Mouse (Mus musculus): ENCODE measurements at regions not wholly inside any gene's neighbourhood (a gene's known extent, or its start where the extent isn't known, plus 50 kb on each side); places are given as distances from the start of the nearest gene placed in this dataset.

- no peak overlapping the region for H3K4me2 ChIP-seq (replicated peaks; ENCODE audit: low read depth)
- no peak overlapping the region for H3K4me3 ChIP-seq (ENCODE audit: low read depth, low read length)
- no peak overlapping the region for H3K9ac ChIP-seq (ENCODE audit: low read length)
- H3K36me3 ChIP-seq (ENCODE audit: control insufficient read depth, insufficient read depth, low read length), result no peaks in the 10 kb centered on the region
- ATAC-seq (ENCODE audit: low FRiP score, low TSS enrichment) (no peak), DNase-seq (ENCODE audit: low spot score) (no peak)
- no peak overlapping the region for H3K27ac ChIP-seq (replicated peaks)
- no peaks in the 10 kb centered on the region for H3K9me3 ChIP-seq (ENCODE audit: control insufficient read depth, low read length)
- 70% methylated on average over 7 of the region's 7 CpGs for WGBS
- H3K27me3 ChIP-seq (ENCODE audit: control insufficient read depth, insufficient read depth, low read length), result no peaks in the 10 kb centered on the region
- H3K4me1 ChIP-seq (replicated peaks; ENCODE audit: control insufficient read depth, insufficient read depth), result no peaks in the 10 kb centered on the region
- TF ChIP-seq CTCF (IDR thresholded peaks at IDR 0.05; ENCODE audit: low read depth), result no peak
- no peak for TF ChIP-seq EP300 (optimal IDR thresholded peaks at IDR 0.05)
These were observed 78.0 kb upstream of the Sec14l1 start for GRCm38 (mm10) chr11:117036977-117037376.

DNA sequence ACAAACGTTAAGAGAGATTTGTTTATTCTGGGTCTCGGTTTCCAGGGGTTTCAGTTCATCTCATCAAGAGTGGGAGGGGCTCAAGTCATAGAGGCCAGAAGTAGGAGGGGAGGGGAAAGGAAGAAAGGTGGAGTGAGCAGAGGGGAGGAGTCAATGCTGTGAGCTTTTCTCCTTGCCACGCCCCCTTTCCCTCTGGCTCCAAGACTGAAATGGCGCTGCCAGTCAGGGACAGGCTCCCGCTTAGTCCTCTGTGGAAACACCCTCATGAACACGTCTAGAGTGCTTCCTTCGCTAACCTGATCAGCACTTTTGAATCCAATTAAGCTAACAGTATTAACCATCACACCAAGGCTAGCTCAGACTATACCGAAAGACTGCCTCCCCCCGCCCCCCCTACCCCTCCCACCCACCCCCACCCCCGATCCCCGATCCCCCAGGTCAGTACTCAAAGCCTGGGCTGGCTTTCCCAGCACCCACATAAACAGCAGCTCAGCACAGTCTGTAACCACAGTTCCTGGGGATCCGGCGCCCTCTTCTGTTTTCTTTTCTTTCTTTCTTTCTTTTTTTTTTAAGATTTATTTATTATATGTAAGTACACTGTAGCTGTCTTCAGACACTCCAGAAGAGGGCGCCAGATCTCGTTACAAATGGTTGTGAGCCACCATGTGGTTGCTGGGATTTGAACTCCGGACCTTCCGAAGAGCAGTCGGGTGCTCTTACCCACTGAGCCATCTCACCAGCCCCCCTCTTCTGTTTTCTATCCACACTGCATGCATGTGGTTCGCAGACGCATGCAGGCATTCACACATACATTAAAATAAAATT is 76.5 kb upstream of the Sec14l1 start:
- Histone ChIP-seq H3K36me3 (ENCODE audit: control insufficient read depth, insufficient read depth, low read length) (no peaks in the 10 kb centered on the region), H3K4me2 (replicated peaks; ENCODE audit: low read depth) (peak overlapping the region; percentile 29), H3K9me3 (ENCODE audit: control insufficient read depth, low read length) (no peaks in the 10 kb centered on the region), H3K27me3 (ENCODE audit: control insufficient read depth, insufficient read depth, low read length) (no peaks in the 10 kb centered on the region), H3K4me3 (ENCODE audit: low read depth, low read length) (0 out of 2 replicates have a peak overlapping the region, but pooled peaks have one; percentile 4), H3K27ac (replicated peaks) (no peak overlapping the region), H3K4me1 (replicated peaks; ENCODE audit: control insufficient read depth, insufficient read depth) (no peaks in the 10 kb centered on the region), H3K9ac (ENCODE audit: low read length) (no peak overlapping the region)
- ATAC-seq (ENCODE audit: low FRiP score, low TSS enrichment) (peak; percentile 60; the same call in 1 of the 2 replicates), DNase-seq (ENCODE audit: low spot score) (peak; percentile 67)
- TF ChIP-seq CTCF (IDR thresholded peaks at IDR 0.05; ENCODE audit: low read depth) (peak; percentile 48), EP300 (optimal IDR thresholded peaks at IDR 0.05) (no peak)
- 40% methylated on average over 20 of the region's 20 CpGs for WGBS

- DNase-seq (ENCODE audit: low spot score), result no peak
- 18% methylated on average over 4 of the region's 4 CpGs for WGBS
- Histone ChIP-seq H3K4me1 (replicated peaks; ENCODE audit: control insufficient read depth, insufficient read depth) (no peaks in the 10 kb centered on the region), H3K27me3 (ENCODE audit: control insufficient read depth, insufficient read depth, low read length) (no peaks in the 10 kb centered on the region), H3K4me2 (replicated peaks; ENCODE audit: low read depth) (no peak overlapping the region), H3K27ac (replicated peaks) (no peak overlapping the region), H3K9ac (ENCODE audit: low read length) (no peak overlapping the region), H3K9me3 (ENCODE audit: control insufficient read depth, low read length) (no peaks in the 10 kb centered on the region), H3K36me3 (ENCODE audit: control insufficient read depth, insufficient read depth, low read length) (no peaks in the 10 kb centered on the region), H3K4me3 (ENCODE audit: low read depth, low read length) (no peak overlapping the region)
- no peak for ATAC-seq (ENCODE audit: low FRiP score, low TSS enrichment)
- TF ChIP-seq CTCF (IDR thresholded peaks at IDR 0.05; ENCODE audit: low read depth), result no peak
- no peak for TF ChIP-seq EP300 (optimal IDR thresholded peaks at IDR 0.05)
These were observed 74.1 kb upstream of the Sec14l1 start for GRCm38 (mm10) chr11:117040829-117041228.

- WGBS, result 80% methylated on average over 5 of the region's 5 CpGs
- Histone ChIP-seq H3K27ac (replicated peaks) (no peak overlapping the region), H3K36me3 (ENCODE audit: control insufficient read depth, insufficient read depth, low read length) (no peaks in the 10 kb centered on the region), H3K9ac (ENCODE audit: low read length) (no peak overlapping the region), H3K4me1 (replicated peaks; ENCODE audit: control insufficient read depth, insufficient read depth) (no peaks in the 10 kb centered on the region; the same call in 1 of the 2 replicates), H3K9me3 (ENCODE audit: control insufficient read depth, low read length) (no peaks in the 10 kb centered on the region), H3K4me2 (replicated peaks; ENCODE audit: low read depth) (no peak overlapping the region), H3K4me3 (ENCODE audit: low read depth, low read length) (no peak overlapping the region), H3K27me3 (ENCODE audit: control insufficient read depth, insufficient read depth, low read length) (no peaks in the 10 kb centered on the region)
- no peak for DNase-seq (ENCODE audit: low spot score)
- ATAC-seq (ENCODE audit: low FRiP score, low TSS enrichment), result no peak
- no peak for TF ChIP-seq CTCF (IDR thresholded peaks at IDR 0.05; ENCODE audit: low read depth)
- no peak for TF ChIP-seq EP300 (optimal IDR thresholded peaks at IDR 0.05)
These were observed 72.6 kb upstream of the Sec14l1 start for GRCm38 (mm10) chr11:117042336-117042735.

GRCm38 (mm10) chr11:117043524-117043923 is 71.4 kb upstream of the Sec14l1 start:
- Histone ChIP-seq H3K4me1 (replicated peaks; ENCODE audit: control insufficient read depth, insufficient read depth) (no peaks in the 10 kb centered on the region; the same call in 1 of the 2 replicates), H3K9me3 (ENCODE audit: control insufficient read depth, low read length) (no peaks in the 10 kb centered on the region)

GRCm38 (mm10) chr11:117044731-117045130 is 70.2 kb upstream of the Sec14l1 start:
- no peaks in the 10 kb centered on the region for H3K9me3 ChIP-seq (ENCODE audit: control insufficient read depth, low read length)
- ATAC-seq (ENCODE audit: low FRiP score, low TSS enrichment) (no peak), DNase-seq (ENCODE audit: low spot score) (no peak)
- 64% methylated on average over 1 of the region's 1 CpGs for WGBS
- no peak overlapping the region for H3K27ac ChIP-seq (replicated peaks)
- no peaks in the 10 kb centered on the region; the same call in 1 of the 2 replicates for H3K4me1 ChIP-seq (replicated peaks; ENCODE audit: control insufficient read depth, insufficient read depth)
- TF ChIP-seq CTCF (IDR thresholded peaks at IDR 0.05; ENCODE audit: low read depth) (no peak), EP300 (optimal IDR thresholded peaks at IDR 0.05) (no peak)
- no peak overlapping the region for H3K9ac ChIP-seq (ENCODE audit: low read length)
- H3K4me3 ChIP-seq (ENCODE audit: low read depth, low read length), result no peak overlapping the region
- H3K4me2 ChIP-seq (replicated peaks; ENCODE audit: low read depth), result no peak overlapping the region
- H3K36me3 ChIP-seq (ENCODE audit: control insufficient read depth, insufficient read depth, low read length), result no peaks in the 10 kb centered on the region
- H3K27me3 ChIP-seq (ENCODE audit: control insufficient read depth, insufficient read depth, low read length), result no peaks in the 10 kb centered on the region

More at GRCm38 (mm10) chr11:117043524-117043923, 71.4 kb upstream of the Sec14l1 start:
- Histone ChIP-seq H3K36me3 (ENCODE audit: control insufficient read depth, insufficient read depth, low read length) (no peaks in the 10 kb centered on the region), H3K27me3 (ENCODE audit: control insufficient read depth, insufficient read depth, low read length) (no peaks in the 10 kb centered on the region), H3K4me2 (replicated peaks; ENCODE audit: low read depth) (no peak overlapping the region), H3K27ac (replicated peaks) (no peak overlapping the region), H3K9ac (ENCODE audit: low read length) (no peak overlapping the region), H3K4me3 (ENCODE audit: low read depth, low read length) (no peak overlapping the region)
- ATAC-seq (ENCODE audit: low FRiP score, low TSS enrichment) (0 out of 2 replicates have a peak, but pooled peaks have one; percentile 35), DNase-seq (ENCODE audit: low spot score) (peak; percentile 79)
- WGBS, result 9% methylated on average over 8 of the region's 8 CpGs
- no peak for TF ChIP-seq EP300 (optimal IDR thresholded peaks at IDR 0.05)
- TF ChIP-seq CTCF (IDR thresholded peaks at IDR 0.05; ENCODE audit: low read depth), result peak; percentile 80

Measured in stomach, postnatal 0 days (tissue).